Mouse (Mus musculus) liver, embryonic 12.5 days (tissue): ENCODE measurements around the gene Eif3f. TPM values are rescaled to one million over a fixed set of nuclear protein-coding genes. Genes with fewer than 3 reads are reported as not detected.

Experiments used
- ATAC-seq: fragments of 200-750 bp; cut with Nextera tagmentation; 2 replicates; pipeline ENCODE4 v1.8.0; 2017; ENCODE audit warnings: moderate number of reproducible peaks, mild to moderate bottlenecking, moderate library complexity
- H3K27ac ChIP-seq: fragments of 300-500 bp; sonication (generic); 2 replicates; pipeline ENCODE4 v1.5.1; 2016; ENCODE audit warnings: mild to moderate bottlenecking
- H3K27me3 ChIP-seq: fragments of 300-500 bp; sonication (generic); replicated peaks from 2 replicates; pipeline ENCODE4 v1.6.1; 2016; ENCODE audit warnings: mild to moderate bottlenecking, moderate library complexity
- H3K36me3 ChIP-seq: fragments of 300-500 bp; sonication (generic); 2 replicates; pipeline ENCODE4 v1.6.1; 2016; ENCODE audit warnings: mild to moderate bottlenecking, moderate library complexity
- H3K4me1 ChIP-seq: fragments of 300-500 bp; sonication (generic); 2 replicates; pipeline ENCODE4 v1.6.1; 2016
- H3K4me2 ChIP-seq: fragments of 300-500 bp; sonication (generic); 2 replicates; pipeline ENCODE4 v1.6.1; 2016; ENCODE audit warnings: mild to moderate bottlenecking, moderate library complexity
- H3K4me3 ChIP-seq: fragments of 300-500 bp; sonication (generic); 2 replicates; pipeline ENCODE4 v1.5.1; 2016; ENCODE audit warnings: mild to moderate bottlenecking, moderate library complexity
- H3K9ac ChIP-seq: fragments of 300-500 bp; sonication (generic); 2 replicates; pipeline ENCODE4 v1.6.1; 2016; ENCODE audit warnings: mild to moderate bottlenecking, moderate library complexity
- H3K9me3 ChIP-seq: fragments of 300-500 bp; sonication (generic); replicated peaks from 2 replicates; pipeline ENCODE4 v1.6.1; 2016; ENCODE audit warnings: mild to moderate bottlenecking, moderate library complexity
- WGBS: fragments of 180-500 bp; shearing (Covaris S2); methylation state at CpG from one replicate; pipeline ENCODE4 v1.1.7; 2016; ENCODE audit not compliant: insufficient replicate concordance; 5-methylcytosine and 5-hydroxymethylcytosine counted together
- polyA plus RNA-seq: library from polyadenylated mRNA; unstranded; fragments of >200 nt; fragmentation: Nextera tagmentation; extraction: Ambion mirVana; gene quantifications from 2 replicates; pipeline ENCODE4 v1.2.1, GENCODE M21; 2016

Eif3f gene
- polyA plus RNA-seq, 1 experiment from 2014 or later, result 61.3 TPM

DNA sequence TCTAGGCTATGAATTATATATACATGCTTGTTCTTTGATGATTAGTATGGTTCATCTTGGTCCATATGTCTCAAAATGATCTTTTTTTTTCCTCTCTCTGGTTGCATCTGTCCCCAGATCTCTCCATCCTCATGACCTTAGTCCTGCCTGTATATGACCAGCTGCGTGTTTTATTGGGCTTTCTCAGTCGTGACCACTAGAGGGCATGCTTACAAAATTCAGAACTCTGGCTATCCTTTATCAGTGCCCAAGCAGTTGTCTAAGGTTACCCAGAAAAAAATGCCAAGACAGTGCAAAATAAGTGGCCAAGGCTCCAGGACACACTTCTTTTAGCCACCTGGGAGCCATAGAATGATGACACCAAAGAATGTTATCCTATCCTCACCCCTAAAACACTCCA lies 9.8 kb downstream of the Eif3f start:
- peak; percentile 65 for ATAC-seq
- WGBS, result 6% methylated on average over 2 of the region's 2 CpGs

DNA sequence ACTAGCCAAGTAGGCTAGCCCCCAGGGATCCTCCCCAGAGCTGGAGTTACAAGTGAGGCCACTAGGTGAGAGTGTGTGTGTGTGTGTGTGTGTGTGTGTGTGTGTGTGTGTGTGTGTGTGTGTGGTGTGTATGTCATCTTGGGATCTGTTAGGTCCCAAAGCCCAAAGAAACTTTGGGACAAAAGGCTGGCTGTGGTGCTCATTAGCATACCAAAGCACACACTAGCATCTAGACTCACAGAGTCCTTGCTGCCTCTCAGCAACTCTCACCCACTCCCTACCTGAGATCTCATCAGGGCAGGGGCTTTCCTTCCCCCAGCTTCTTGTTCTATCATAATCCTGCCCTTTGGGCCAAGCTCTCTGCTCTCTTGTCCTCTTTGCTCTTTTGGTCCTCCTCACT lies 14.4 kb downstream of the Eif3f start:
- no peaks in the 10 kb centered on the region for H3K9me3 ChIP-seq
- peaks cover 57% of the 10 kb centered on the region for H3K27me3 ChIP-seq
- no peak overlapping the region for H3K4me3 ChIP-seq
- H3K4me1 ChIP-seq, result peaks cover 9% of the 10 kb centered on the region
- H3K36me3 ChIP-seq, result peaks cover 20% of the 10 kb centered on the region
- H3K4me2 ChIP-seq, result no peak overlapping the region
- no peak overlapping the region for H3K9ac ChIP-seq
- no peak for ATAC-seq
- no peak overlapping the region for H3K27ac ChIP-seq

More for the DNA sequence above, 9.8 kb downstream of the Eif3f start:
- Histone ChIP-seq H3K4me1 (no peaks in the 10 kb centered on the region), H3K36me3 (peaks cover 64% of the 10 kb centered on the region), H3K4me2 (no peak overlapping the region), H3K27me3 (peaks cover 12% of the 10 kb centered on the region), H3K9me3 (no peaks in the 10 kb centered on the region), H3K9ac (no peak overlapping the region), H3K4me3 (no peak overlapping the region), H3K27ac (no peak overlapping the region)

DNA sequence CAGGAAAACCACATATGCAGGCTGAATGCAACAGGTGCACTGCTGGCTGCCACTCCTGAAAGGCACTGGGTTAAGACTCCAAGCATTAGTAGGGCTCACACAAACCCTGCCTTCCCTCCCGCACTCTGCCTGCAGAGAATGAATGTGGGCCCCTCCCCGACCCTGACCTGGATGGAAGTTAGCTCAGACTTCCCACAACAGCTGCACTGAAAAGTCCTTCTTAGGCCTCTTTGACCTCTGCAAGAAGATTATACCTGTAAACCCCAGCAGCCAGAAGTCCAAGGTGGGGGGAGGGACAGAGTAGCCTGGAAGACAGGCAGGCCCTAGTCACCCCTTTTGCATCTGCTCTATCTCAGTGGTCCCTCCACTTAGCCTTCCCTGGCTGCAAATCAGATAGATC lies 15.1 kb downstream of the Eif3f start:
- Histone ChIP-seq H3K27ac (no peak overlapping the region), H3K36me3 (peaks cover 13% of the 10 kb centered on the region), H3K27me3 (peaks cover 57% of the 10 kb centered on the region), H3K4me3 (no peak overlapping the region), H3K4me1 (peaks cover 9% of the 10 kb centered on the region), H3K9me3 (no peaks in the 10 kb centered on the region), H3K9ac (no peak overlapping the region), H3K4me2 (no peak overlapping the region)
- no peak for ATAC-seq
- WGBS, result 33% methylated on average over 2 of the region's 2 CpGs

DNA sequence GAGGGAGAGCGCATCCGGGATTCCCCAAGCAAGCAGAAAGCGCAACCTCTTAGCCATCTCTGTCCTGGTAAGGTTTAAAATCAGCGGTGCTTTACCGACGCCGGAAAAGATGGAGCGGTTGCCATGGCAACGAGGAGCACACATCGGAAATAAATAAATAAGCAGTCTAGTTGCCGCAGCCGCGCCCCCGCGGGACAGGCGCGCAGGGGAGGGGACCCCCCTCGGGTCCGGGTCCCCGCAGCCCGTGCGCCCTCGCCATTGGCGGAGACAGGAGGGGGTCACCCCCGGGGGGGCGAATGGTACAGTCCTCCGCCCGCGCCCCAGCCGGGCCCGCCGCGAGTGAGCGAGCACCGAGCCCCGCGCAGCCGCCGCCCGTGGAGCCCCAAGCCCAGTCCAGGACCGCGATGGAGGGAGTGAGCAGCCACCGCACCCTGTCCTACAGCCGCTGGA lies 16.1 kb downstream of the Eif3f start, which contains the start of gene Tub:
Gene Tub, plus strand, starts transcription at position 27 of the 450 bp plus-strand sequence.
- H3K4me1 ChIP-seq, result peaks cover 9% of the 10 kb centered on the region
- H3K9me3 ChIP-seq, result no peaks in the 10 kb centered on the region
- no peak within 1 kb of the TSS for H3K9ac ChIP-seq
- ATAC-seq, result 0 out of 2 replicates have a peak, but pooled peaks have one; percentile 31
- no peak within 1 kb of the TSS for H3K27ac ChIP-seq
- H3K4me3 ChIP-seq, result peak within 1 kb of the TSS; percentile 40
- peaks cover 5% of the 10 kb centered on the region for H3K36me3 ChIP-seq
- WGBS, result 2% methylated on average over 44 of the region's 44 CpGs
- H3K27me3 ChIP-seq, result peaks cover 57% of the 10 kb centered on the region
- peak within 1 kb of the TSS; percentile 60 for H3K4me2 ChIP-seq

DNA sequence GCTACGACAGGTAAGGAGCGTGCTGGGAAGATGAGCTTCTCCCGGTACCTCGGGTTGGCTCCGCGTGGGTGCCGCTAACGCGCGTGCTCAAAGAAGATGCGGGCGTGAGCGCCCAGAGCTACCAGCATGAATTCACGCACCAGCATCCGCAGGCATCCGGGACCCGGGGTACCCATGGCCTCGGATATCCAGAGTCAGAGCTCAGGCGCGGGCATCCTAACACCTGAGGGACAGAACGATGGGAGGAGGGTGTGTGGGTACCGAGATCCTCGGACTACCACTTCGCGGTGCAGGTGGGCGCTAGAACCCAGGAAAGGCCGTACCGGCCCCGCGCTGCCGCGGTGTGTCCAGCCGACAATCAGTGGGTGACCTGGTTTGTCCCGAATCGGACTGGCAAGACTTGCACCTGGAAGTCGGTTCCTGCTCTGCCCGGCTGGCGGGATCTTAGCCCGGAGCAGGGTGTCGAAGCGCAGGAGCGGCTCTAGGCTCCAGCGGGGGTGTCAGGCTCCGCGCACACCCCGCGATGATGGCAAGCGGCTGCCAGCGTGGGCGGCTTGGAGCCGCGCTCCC lies 16.6 kb downstream of the Eif3f start:
- 3% methylated on average over 52 of the region's 52 CpGs for WGBS

DNA sequence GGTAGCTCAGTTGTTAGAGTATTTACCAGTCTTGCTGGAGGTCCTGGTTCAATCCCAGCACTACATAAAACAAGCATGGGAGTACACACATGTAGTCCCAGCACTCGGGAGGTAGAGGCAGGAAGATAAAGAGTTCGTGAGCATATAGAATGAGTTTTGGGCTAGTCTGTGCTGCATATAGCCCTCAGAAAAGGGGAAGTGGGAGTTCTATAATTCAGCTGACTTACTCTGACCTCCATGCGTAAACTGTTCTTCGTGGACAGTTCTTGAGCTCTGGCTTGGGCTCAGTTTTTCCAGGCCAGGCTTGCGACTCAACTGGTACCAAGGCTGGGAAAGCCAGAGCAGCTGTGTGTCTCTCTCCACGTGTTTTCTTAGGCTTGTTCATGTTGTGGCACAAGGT lies 18.6 kb downstream of the Eif3f start:
- peaks cover 9% of the 10 kb centered on the region for H3K4me1 ChIP-seq
- WGBS, result 40% methylated on average over 6 of the region's 6 CpGs
- no peak overlapping the region for H3K4me2 ChIP-seq
- no peaks in the 10 kb centered on the region for H3K36me3 ChIP-seq
- H3K27me3 ChIP-seq, result peaks cover 60% of the 10 kb centered on the region
- ATAC-seq, result no peak
- H3K9ac ChIP-seq, result no peak overlapping the region
- H3K9me3 ChIP-seq, result no peaks in the 10 kb centered on the region
- H3K27ac ChIP-seq, result no peak overlapping the region
- H3K4me3 ChIP-seq, result no peak overlapping the region

More for the DNA sequence above, 16.6 kb downstream of the Eif3f start:
- H3K27ac ChIP-seq, result no peak overlapping the region
- H3K27me3 ChIP-seq, result peaks cover 59% of the 10 kb centered on the region
- peak overlapping the region; percentile 60 for H3K4me2 ChIP-seq
- ATAC-seq, result peak; percentile 16; the same call in 1 of the 2 replicates
- no peak overlapping the region for H3K9ac ChIP-seq
- peaks cover under 1% of the 10 kb centered on the region; the same call in 1 of the 2 replicates for H3K36me3 ChIP-seq
- no peaks in the 10 kb centered on the region for H3K9me3 ChIP-seq
- peak overlapping the region; percentile 40 for H3K4me3 ChIP-seq
- peaks cover 9% of the 10 kb centered on the region for H3K4me1 ChIP-seq

DNA sequence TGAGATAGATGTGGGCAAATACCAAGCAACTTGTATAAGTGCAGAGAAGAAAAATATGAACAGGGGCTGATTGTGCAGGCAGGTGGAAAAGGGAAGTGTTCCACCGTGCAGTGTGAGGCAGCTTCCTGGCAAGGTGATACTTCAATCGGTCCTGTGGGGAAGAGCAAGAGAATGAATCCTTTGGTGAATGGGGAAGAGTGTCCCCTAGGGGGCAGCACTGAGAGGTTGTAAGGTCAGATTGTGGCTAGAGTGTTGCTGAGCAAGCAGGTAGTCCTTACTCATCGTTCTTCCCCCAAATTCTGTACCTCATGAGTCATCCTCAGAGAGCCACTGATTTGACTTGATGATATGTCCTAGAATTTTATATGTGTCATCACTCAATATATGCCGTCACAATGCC lies 20.0 kb downstream of the Eif3f start:
- no peak for ATAC-seq
- H3K36me3 ChIP-seq, result no peaks in the 10 kb centered on the region

DNA sequence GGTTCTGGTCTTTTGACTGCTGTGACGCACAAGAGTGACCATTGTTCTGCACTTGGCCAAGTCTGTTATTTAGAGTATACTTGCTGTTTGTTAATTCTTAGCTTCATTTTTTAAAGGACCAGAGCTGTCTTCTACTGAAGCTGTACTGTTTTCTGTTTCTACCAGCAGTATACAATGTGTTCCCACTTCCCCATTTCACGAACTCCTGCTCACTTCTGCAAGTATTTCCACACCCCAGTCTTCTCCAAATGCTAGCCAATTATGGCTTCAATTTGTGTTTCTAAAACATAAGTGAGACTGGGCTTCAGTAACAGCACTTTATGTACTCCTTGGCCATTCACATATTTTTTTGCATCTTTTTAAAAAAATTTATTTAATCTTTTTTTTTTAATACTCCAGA lies 23.5 kb downstream of the Eif3f start:
- H3K4me2 ChIP-seq, result no peak overlapping the region
- no peak for ATAC-seq
- H3K9me3 ChIP-seq, result no peaks in the 10 kb centered on the region
- peaks cover 19% of the 10 kb centered on the region for H3K27me3 ChIP-seq
- no peak overlapping the region for H3K9ac ChIP-seq
- no peaks in the 10 kb centered on the region for H3K4me1 ChIP-seq
- WGBS, result 39% methylated on average over 2 of the region's 2 CpGs
- H3K36me3 ChIP-seq, result no peaks in the 10 kb centered on the region
- no peak overlapping the region for H3K4me3 ChIP-seq
- H3K27ac ChIP-seq, result no peak overlapping the region

More for the DNA sequence above, 20.0 kb downstream of the Eif3f start:
- H3K27ac ChIP-seq, result no peak overlapping the region
- H3K27me3 ChIP-seq, result peaks cover 46% of the 10 kb centered on the region
- peaks cover 9% of the 10 kb centered on the region for H3K4me1 ChIP-seq
- WGBS, result 37% methylated on average over 4 of the region's 4 CpGs
- no peak overlapping the region for H3K4me2 ChIP-seq
- H3K9ac ChIP-seq, result no peak overlapping the region
- no peak overlapping the region for H3K4me3 ChIP-seq
- no peaks in the 10 kb centered on the region for H3K9me3 ChIP-seq

DNA sequence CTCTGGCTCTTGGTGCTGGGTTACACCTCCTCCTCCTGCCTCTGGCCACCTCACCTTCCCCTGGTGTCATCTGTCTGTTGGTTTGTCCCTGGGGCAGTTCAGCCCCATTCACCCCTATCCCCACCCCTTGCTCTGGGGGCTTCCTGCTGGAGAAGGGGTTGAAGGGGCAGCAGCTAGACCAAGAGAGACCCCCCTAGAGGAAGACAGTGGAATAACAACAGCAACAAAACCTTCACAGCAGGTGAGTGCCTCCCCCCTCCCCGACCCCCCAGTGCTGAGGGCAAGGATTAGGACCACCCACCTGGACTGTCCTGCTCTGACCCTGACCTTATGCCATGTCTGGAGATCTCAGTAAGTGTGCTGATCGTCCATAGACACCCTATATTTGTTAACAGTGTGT lies 31.8 kb downstream of the Eif3f start:
- no peaks in the 10 kb centered on the region for H3K36me3 ChIP-seq
- H3K4me3 ChIP-seq, result no peak overlapping the region
- H3K27me3 ChIP-seq, result 0 out of 2 replicates have a peak, but pooled peaks cover 9% of the 10 kb centered on the region
- ATAC-seq, result no peak
- WGBS, result 19% methylated on average over 2 of the region's 2 CpGs
- no peaks in the 10 kb centered on the region for H3K4me1 ChIP-seq
- H3K27ac ChIP-seq, result no peak overlapping the region
- H3K9ac ChIP-seq, result no peak overlapping the region
- H3K9me3 ChIP-seq, result no peaks in the 10 kb centered on the region
- no peak overlapping the region for H3K4me2 ChIP-seq

DNA sequence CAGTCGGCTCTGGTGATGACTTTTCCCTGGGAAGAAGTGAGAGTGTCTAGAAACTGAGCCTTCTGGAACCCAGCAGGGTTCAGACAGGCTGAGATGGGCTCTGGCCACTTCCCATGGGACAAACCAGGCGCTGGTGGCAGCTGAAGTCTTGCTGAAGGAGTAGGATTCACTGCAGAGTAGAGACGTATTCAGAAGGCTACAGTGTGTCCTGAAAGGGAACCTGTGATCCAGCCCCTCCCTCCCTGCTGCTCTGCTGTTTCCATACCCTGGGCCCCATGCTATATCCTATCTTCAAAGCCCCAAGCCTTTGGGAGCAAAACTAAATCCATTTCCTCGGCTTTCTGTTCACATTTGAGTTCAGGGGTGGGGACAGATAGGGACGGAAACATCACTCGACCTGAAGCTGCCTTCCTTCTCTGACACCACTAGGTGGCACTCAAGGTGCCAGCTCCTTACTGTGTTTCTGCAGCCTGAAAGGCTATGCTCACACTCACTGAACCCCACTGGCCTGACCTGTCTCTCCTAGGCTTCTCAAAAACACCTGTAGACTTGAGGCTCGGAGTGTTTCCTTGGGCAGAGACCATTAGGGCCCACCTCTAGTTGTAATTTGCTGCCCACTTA lies 32.6 kb downstream of the Eif3f start:
- Histone ChIP-seq H3K27ac (no peak overlapping the region), H3K9me3 (no peaks in the 10 kb centered on the region), H3K4me2 (no peak overlapping the region), H3K9ac (no peak overlapping the region), H3K4me1 (no peaks in the 10 kb centered on the region), H3K27me3 (0 out of 2 replicates have a peak, but pooled peaks cover 9% of the 10 kb centered on the region), H3K4me3 (no peak overlapping the region), H3K36me3 (no peaks in the 10 kb centered on the region)
- 20% methylated on average over 7 of the region's 7 CpGs for WGBS
- ATAC-seq, result peak; percentile 49; the same call in 1 of the 2 replicates

DNA sequence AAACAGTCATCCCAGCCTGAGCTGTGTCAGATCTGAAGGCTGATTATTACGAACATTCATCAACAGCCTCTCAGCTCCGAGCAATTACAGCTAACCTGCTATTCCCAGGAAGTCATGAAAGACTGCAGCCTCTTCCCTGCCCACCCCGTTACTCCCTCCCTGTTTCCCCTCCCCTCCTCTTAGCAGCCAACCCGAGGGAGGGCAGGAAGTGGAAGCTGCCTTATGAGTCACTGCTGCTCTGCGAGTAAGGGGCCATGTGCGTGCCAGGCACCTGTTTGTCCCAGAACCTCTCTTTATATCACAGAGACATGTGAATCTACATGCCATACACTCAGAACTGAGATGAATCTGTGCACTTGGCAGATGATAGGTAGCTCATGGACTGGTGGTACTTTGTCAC lies 34.0 kb downstream of the Eif3f start:
- Histone ChIP-seq H3K4me2 (no peak overlapping the region), H3K27me3 (0 out of 2 replicates have a peak, but pooled peaks cover 3% of the 10 kb centered on the region), H3K4me1 (no peaks in the 10 kb centered on the region), H3K9ac (no peak overlapping the region), H3K9me3 (no peaks in the 10 kb centered on the region), H3K36me3 (no peaks in the 10 kb centered on the region), H3K4me3 (no peak overlapping the region), H3K27ac (no peak overlapping the region)
- no peak for ATAC-seq
- WGBS, result 33% methylated on average over 6 of the region's 6 CpGs

DNA sequence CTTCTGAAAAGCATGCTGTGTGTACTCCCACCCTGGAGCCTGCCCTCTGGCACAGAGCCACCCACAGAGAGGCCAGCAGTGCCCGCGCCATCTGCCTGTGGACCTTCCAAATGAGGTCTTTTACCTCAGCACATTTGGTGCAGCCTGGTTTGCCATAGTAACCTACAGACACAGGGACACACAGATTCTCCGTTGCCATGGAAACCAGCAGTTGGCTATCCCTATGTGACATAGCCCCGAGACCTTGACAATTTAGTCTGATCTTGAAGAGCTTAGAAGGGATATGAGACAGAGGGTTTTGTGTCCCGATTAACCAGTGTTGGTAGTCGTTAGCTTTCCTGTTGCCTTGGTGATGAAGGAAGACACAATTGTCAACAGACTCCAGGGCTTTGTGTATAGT lies 38.1 kb downstream of the Eif3f start:
- no peaks in the 10 kb centered on the region for H3K36me3 ChIP-seq
- no peaks in the 10 kb centered on the region for H3K9me3 ChIP-seq
- H3K27ac ChIP-seq, result no peak overlapping the region
- no peak for ATAC-seq
- H3K9ac ChIP-seq, result no peak overlapping the region
- no peaks in the 10 kb centered on the region for H3K4me1 ChIP-seq
- H3K4me3 ChIP-seq, result no peak overlapping the region
- H3K4me2 ChIP-seq, result no peak overlapping the region
- 0 out of 2 replicates have a peak, but pooled peaks cover 3% of the 10 kb centered on the region for H3K27me3 ChIP-seq
- 62% methylated on average over 6 of the region's 6 CpGs for WGBS
